Mouse (Mus musculus) megakaryocyte, embryonic 14.5 days (primary cell): ENCODE results near the gene Cd300a. TPM values are rescaled to one million over a fixed set of nuclear protein-coding genes. Genes with fewer than 3 reads are reported as not detected.

ENCODE experiments used
- H3K27me3 ChIP-seq: replicated peaks from 2 replicates; pipeline ENCODE3; 2012; ENCODE audit warnings: inconsistent platforms
- H3K36me3 ChIP-seq: replicated peaks from 2 replicates; pipeline ENCODE3; 2012; ENCODE audit warnings: low read length, inconsistent platforms, mixed read lengths
- H3K4me1 ChIP-seq: 2 replicates; pipeline ENCODE4 v1.6.1; 2012; ENCODE audit warnings: inconsistent platforms
- H3K4me3 ChIP-seq: replicated peaks from 2 replicates; pipeline ENCODE3; 2012; ENCODE audit warnings: moderate library complexity, mild to moderate bottlenecking, inconsistent platforms
- H3K9me3 ChIP-seq: 2 replicates; pipeline ENCODE4 v1.6.1; 2012; ENCODE audit warnings: inconsistent platforms
- FLI1 ChIP-seq: IDR thresholded peaks from 2 replicates; pipeline ENCODE4 v1.6.1; 2012; ENCODE audit warnings: low read length, inconsistent platforms, mixed read lengths
- GATA1 ChIP-seq: IDR thresholded peaks from 3 replicates; pipeline ENCODE4 v1.6.1; 2012; ENCODE audit warnings: mixed read lengths, low read length, inconsistent platforms, borderline replicate concordance
- polyA plus RNA-seq: library from polyadenylated mRNA; stranded (reverse); fragments of >175 nt; gene quantifications from 2 replicates; pipeline ENCODE4 v1.2.3, GENCODE M21; 2012; ENCODE audit warnings: low replicate concordance; ENCODE audit not compliant: insufficient read depth

The Cd300a gene
- polyA plus RNA-seq, 1 experiment = 3.4 TPM

DNA sequence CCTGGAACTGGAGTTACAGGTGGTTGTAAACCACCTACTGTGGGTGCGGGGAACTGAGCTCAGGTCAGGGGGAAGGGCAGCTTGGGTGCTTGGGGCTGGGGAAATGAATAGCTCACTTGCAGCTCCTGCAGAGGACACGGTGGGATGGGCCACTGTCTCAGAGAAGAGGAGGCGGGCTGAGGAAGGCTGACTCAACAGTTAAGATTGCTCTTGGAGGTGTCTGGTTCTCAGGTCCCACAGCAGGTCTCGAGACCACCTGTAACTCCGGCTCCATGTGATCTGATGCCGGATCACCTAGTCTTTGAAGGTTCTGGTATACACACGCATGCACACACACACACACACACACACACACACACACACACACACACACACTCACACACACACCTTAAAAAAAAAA lies 13.7 kb upstream of the Cd300a start:
- no peak for TF ChIP-seq FLI1
- no peak for TF ChIP-seq GATA1
- Histone ChIP-seq H3K9me3 (no peaks in the 10 kb centered on the region), H3K36me3 (peaks cover 15% of the 10 kb centered on the region), H3K4me1 (peaks cover 64% of the 10 kb centered on the region), H3K4me3 (no peak overlapping the region), H3K27me3 (peaks cover 12% of the 10 kb centered on the region)

DNA sequence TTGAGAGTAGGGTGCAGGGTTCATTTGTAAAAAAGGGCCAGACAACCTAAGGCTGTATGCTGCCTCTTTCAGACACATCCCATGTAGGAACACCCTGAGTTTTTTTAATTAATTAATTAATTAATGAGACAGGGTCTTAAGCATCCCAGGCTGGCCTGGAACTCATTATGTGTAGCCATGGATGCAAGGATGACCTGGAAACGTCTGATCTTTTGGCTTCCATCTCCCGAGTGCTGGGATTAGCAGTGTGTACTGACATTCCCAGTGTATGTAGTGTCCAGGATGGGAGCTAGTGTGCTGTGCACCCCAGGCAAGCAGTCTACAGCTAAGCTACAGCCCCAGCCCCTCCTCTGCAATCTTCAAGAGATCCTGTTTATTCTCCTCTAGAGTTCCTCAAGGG lies 13.2 kb upstream of the Cd300a start:
- H3K9me3 ChIP-seq = no peaks in the 10 kb centered on the region
- no peak overlapping the region for H3K4me3 ChIP-seq
- H3K27me3 ChIP-seq = peaks cover 8% of the 10 kb centered on the region
- peaks cover 69% of the 10 kb centered on the region for H3K4me1 ChIP-seq
- TF ChIP-seq GATA1 = no peak
- TF ChIP-seq FLI1 = no peak
- peaks cover 11% of the 10 kb centered on the region for H3K36me3 ChIP-seq

DNA sequence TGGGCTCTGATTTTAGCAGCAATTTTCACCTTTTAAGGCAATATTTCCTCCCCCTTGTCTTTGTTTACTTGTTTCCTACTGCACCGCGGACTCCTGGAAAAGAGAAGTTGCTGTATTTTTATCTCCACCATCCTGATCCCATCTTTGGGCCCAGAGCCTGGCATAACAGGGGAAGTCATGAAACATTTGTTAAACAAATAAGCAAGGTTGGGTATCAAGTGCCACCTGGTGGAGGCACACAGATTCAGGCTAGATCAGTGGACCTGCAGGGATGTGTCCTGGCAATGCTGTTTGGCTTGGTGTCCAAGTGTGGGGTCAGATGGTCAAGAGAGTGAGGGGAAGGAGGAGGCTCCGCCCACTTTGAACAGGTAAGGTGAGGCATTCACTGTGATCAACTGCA lies 12.7 kb upstream of the Cd300a start:
- Histone ChIP-seq H3K4me1 (peaks cover 74% of the 10 kb centered on the region), H3K4me3 (no peak overlapping the region), H3K27me3 (peaks cover 8% of the 10 kb centered on the region), H3K9me3 (no peaks in the 10 kb centered on the region), H3K36me3 (peaks cover 7% of the 10 kb centered on the region)
- TF ChIP-seq GATA1 (no peak), FLI1 (no peak)

DNA sequence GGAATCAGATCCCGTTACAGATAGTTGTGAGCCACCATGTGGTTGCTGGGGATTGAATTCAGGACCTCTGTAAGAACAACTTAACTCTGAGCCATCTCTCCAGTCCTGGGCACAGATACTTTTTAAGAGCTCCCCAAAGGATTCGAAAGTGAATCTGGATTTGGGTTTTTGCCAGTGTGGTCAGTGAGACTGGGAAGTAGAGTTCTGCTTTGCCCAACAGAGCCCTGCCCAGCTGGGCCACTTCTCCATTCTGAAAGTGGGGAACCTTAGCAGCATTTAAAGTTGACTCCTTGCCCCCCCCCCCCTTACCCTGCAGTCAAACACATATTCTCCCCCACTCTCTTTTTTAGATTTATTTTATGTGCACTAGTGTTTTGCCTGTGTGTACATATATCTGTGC lies 10.2 kb upstream of the Cd300a start:
- H3K27me3 ChIP-seq = peaks cover 2% of the 10 kb centered on the region
- H3K4me3 ChIP-seq = no peak overlapping the region
- H3K4me1 ChIP-seq = peaks cover 78% of the 10 kb centered on the region
- no peaks in the 10 kb centered on the region for H3K36me3 ChIP-seq
- H3K9me3 ChIP-seq = no peaks in the 10 kb centered on the region
- no peak for TF ChIP-seq GATA1
- no peak for TF ChIP-seq FLI1

DNA sequence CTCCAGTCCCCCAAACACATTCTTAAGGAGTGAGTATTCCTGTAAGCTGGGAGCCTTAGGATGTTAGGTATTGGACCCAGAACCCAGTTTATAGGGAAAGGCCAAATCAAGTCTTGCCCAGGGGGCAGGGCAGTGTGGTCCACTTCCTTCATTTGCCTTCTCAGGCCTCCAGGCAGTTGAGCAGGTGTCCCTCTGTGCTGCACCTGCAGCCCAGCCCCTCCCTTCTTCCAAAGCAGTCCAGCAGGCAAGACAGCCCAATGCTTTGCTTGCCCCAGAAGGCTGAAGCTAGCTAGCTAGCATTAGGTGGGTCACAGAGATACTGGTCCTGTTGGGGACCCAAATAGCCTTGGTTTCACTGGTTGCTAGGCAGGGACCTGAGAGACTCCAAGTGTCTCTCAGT lies 9.7 kb upstream of the Cd300a start:
- peaks cover 80% of the 10 kb centered on the region for H3K4me1 ChIP-seq

DNA sequence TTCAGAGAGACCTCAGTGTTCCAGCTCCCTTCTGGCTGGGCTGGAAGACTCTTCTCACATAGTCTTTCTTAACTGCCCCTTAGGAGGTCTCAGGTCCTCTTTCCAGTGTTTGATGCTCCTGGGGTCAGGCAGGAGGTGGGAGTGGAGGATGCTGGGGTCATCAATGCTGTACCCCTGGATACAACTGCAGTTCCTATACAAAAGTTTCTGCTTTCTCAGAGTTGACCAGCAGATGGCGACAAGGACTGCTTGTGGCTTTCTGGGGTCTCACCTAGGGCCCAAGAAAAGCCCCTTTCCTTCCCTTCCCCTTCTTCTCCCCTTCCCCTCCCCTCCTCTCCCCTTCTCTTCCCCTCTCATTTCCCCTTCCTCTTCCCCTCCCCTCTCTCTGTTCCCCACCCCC lies 9.3 kb upstream of the Cd300a start:
- H3K4me3 ChIP-seq = no peak overlapping the region
- H3K9me3 ChIP-seq = no peaks in the 10 kb centered on the region
- TF ChIP-seq GATA1 (no peak), FLI1 (no peak)
- H3K27me3 ChIP-seq = no peaks in the 10 kb centered on the region
- peaks cover 80% of the 10 kb centered on the region for H3K4me1 ChIP-seq
- no peaks in the 10 kb centered on the region for H3K36me3 ChIP-seq

More for the DNA sequence above, 9.7 kb upstream of the Cd300a start:
- Histone ChIP-seq H3K4me3 (no peak overlapping the region), H3K36me3 (no peaks in the 10 kb centered on the region), H3K27me3 (no peaks in the 10 kb centered on the region), H3K9me3 (no peaks in the 10 kb centered on the region)
- no peak for TF ChIP-seq GATA1
- no peak for TF ChIP-seq FLI1

DNA sequence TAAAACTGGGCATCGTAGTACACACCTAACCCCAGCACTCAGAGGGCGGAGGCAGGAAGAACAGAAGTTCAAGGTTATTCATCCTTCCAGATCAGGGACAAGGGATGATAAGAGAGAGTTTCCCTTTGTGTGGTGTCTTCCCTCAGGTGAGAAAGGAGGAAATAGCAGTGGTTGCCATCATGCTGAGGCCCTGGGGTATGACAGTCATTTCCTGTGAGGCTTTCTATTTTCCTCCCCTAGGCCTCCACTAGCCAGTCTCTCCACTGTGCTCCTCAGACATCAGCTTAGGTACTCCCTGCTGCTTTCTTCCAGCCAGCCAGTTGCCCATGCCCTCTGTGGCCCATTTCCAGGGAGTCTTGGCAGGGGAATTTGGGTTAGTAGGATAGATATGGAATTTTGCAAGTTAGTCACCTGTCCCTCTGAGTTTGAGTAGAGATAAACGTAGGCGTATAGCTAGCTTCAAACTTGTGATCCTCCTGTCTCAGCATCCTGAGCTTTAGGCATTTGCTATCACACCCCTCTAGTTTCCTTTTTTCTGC lies 6.5 kb upstream of the Cd300a start:
- Histone ChIP-seq H3K36me3 (peaks cover 3% of the 10 kb centered on the region), H3K4me3 (peak overlapping the region; percentile 56), H3K9me3 (no peaks in the 10 kb centered on the region), H3K27me3 (no peaks in the 10 kb centered on the region), H3K4me1 (peaks cover 86% of the 10 kb centered on the region)
- TF ChIP-seq GATA1 = no peak
- no peak for TF ChIP-seq FLI1

DNA sequence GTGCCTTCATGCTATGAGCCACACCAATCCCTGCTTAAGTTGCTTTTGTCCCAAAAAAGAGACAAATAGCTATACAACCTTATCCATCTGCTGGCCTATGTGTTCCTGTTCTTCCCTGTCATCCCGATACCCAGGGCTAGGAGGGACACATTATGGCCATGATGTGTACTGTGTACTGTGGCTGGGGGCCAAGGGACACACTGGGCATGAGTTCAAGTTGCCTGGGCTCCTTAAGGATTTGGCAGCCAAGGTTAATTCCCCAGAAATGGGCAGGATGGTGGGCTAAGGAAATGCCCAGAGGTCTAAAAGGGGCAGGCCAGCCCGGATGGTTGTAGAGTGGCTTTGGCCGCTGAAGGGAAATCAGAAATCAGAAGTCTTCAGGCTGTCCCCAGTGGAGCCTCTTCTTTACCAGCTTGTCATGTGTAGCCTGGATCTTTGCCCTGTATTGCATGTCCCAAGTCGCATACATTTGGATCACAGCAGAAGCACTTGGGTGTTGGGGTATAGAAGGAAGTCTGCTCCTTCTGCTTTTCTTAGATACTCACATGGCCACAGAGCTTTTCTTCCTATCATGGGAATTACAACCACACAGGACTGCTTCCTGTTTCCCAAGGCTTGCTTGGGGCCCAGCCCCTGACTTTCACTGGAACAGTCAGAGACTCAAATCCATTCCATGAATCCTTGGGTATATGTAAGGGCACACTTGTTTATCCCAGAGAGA lies 5.3 kb upstream of the Cd300a start:
- Histone ChIP-seq H3K36me3 (peaks cover 9% of the 10 kb centered on the region), H3K9me3 (no peaks in the 10 kb centered on the region), H3K27me3 (no peaks in the 10 kb centered on the region), H3K4me1 (peaks cover 97% of the 10 kb centered on the region), H3K4me3 (peak overlapping the region; percentile 80)
- TF ChIP-seq GATA1 = peak; percentile 69; the same call in 1 of the 3 replicates
- peak; percentile 37; the same call in 1 of the 2 replicates for TF ChIP-seq FLI1

DNA sequence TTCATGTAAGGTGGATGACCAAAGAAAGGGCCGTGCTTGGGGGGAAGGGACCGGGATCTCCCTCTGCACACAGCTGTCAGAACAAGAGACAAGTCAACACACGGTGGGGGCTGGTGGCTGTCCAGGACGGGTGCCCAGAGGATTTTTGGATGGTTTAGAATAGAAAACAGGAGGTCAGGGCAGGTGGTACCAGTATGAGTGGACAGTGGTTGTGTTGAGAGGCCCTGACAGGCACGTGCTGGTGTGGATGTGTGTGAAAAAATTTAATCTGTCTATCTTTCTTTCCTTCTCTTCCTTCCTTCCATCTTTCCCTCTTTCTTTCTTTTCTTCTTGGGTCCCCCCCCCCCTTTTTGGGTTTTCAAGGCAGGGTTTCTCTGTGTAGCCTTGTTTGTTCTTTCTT lies 701 bp downstream of the Cd300a start:
- Histone ChIP-seq H3K36me3 (peaks cover 41% of the 10 kb centered on the region), H3K4me1 (peaks cover 95% of the 10 kb centered on the region), H3K9me3 (no peaks in the 10 kb centered on the region), H3K27me3 (no peaks in the 10 kb centered on the region), H3K4me3 (peak overlapping the region; percentile 89)
- TF ChIP-seq GATA1 = no peak
- TF ChIP-seq FLI1 = no peak

DNA sequence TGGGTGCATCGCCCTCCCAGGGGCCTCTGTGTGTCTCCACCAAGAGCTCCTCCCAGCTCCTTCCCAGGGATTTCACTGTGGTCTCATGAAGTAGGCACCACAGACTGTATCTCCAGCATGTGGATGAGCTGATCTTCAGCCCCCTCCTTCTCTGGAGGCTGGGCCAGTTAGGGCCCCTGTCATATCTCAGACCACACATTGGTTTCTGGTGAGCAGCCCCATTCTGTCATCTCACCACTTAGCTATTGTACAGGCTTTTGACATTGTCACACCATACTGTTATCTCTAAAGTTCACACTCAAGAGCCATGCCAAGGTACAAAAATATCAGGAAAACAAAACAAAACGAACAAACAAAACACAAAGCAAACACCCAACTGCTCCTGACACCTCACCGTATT lies 6.2 kb downstream of the Cd300a start:
- H3K4me1 ChIP-seq = peaks cover 99% of the 10 kb centered on the region
- TF ChIP-seq FLI1 (no peak), GATA1 (0 out of 3 replicates have a peak, but pooled peaks have one; percentile 46)
- peaks cover 77% of the 10 kb centered on the region for H3K36me3 ChIP-seq

DNA sequence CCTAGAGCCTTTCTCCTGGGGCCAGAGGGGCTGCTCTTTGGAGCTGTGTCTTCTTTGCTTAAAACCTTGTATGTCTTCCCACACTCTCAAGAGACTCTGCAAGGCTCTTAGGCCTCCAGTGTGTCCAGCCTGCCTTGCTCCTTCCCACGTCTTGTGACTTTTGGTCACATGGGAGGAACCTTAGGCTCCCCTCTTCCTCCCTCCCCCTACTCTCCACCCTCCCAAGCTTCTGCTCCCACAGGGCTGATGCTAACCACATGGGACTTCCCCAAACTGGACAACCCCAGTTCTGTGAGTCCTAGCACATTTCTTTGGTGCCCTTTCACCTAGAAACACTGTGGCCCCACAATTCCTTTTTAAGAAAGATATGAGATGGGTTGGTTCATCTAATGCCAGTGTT lies 8.2 kb downstream of the Cd300a start:
- Histone ChIP-seq H3K27me3 (no peaks in the 10 kb centered on the region), H3K4me1 (peaks cover 89% of the 10 kb centered on the region), H3K36me3 (peaks cover 83% of the 10 kb centered on the region), H3K4me3 (peak overlapping the region; percentile 59), H3K9me3 (no peaks in the 10 kb centered on the region)
- TF ChIP-seq GATA1 (no peak), FLI1 (no peak)

More for the DNA sequence above, 6.2 kb downstream of the Cd300a start:
- no peaks in the 10 kb centered on the region for H3K9me3 ChIP-seq
- peak overlapping the region; percentile 34 for H3K4me3 ChIP-seq
- H3K27me3 ChIP-seq = no peaks in the 10 kb centered on the region
